Mouse (Mus musculus): ENCODE measurements around the gene Pdzrn3. TPM values are rescaled to one million over a fixed set of nuclear protein-coding genes. Genes with fewer than 3 reads are reported as not detected.

Gene Pdzrn3
- polyA plus RNA-seq (2015; fragmentation: Nextera tagmentation; extraction: Ambion mirVana) = 20.2 and 22.4 TPM in 2 replicates

DNA sequence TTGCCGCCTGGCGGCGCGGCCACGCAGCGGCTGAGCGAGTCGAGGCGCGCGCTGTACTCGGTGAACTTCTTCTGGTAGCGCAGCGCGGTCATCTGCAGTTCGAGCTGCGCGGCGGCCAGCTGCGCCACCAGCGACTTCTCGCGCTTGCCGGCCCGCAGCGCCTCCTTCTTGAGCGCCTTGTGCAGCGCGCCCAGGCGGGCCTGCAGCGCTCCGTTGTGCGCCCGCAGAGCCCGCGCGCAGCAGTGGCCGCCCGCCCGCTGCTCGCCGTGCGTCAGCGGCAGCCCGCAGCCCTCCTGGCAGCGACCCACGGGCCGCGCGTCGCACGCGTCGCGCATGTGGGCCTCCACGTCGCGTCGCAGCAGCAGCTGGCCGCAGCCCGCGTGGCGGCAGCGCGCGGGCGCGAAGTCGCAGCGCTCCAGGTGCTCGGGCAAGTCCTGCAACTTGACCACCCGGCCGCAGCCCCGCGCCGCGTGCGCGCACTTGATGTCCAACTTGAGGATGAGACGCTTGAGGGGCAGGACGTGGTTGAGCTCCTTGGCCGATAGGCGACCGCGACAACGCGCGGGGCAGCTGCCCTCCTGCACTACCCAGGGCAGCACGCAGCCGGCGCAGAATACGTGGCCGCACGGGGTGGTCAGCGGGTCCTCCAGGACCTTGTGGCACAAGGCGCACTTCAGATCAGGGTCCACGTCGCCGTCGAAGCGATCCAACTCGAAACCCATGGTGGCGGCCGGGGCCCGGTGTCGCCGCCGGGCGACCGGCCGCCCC lies at the start of gene Pdzrn3:
Pdzrn3 (minus strand) TSS at position 731 of the 768 bp plus-strand sequence.
- WGBS = under 1% methylated on average over 94 of the region's 111 CpGs
- ATAC-seq (replicated peaks) = peak; percentile 82

DNA sequence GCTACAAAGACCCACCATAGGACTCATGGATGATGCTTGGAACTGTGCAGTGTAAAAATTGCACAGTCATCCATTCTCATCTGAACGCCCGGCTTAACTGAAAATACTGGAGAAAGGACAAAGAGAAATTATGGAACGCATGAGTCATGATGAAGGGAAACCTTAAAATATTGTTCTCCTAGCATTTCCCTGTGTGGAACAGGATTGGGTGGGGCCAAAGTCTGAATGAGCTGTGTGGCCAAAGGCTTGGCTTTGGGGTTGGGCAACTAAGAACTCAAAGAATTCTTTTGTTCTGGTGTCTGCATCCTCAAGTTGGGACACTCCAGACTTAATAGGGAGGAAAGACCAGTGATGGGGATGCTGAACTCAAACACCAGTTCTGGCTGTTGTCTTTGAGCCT lies 49.6 kb upstream of the Pdzrn3 start:
- 97% methylated on average over 3 of the region's 3 CpGs for WGBS
- no peak for ATAC-seq (replicated peaks)
- no peak overlapping the region for H3K4me3 ChIP-seq
- H3K27me3 ChIP-seq (replicated peaks) = no peaks in the 10 kb centered on the region
- H3K4me2 ChIP-seq = no peak overlapping the region
- H3K4me1 ChIP-seq = no peaks in the 10 kb centered on the region
- H3K9me3 ChIP-seq = no peaks in the 10 kb centered on the region
- H3K36me3 ChIP-seq (replicated peaks) = no peaks in the 10 kb centered on the region
- H3K9ac ChIP-seq = no peak overlapping the region
- no peak overlapping the region for H3K27ac ChIP-seq

More for the DNA sequence above, at the start of gene Pdzrn3:
- H3K4me1 ChIP-seq = peaks cover 28% of the 10 kb centered on the region
- no peaks in the 10 kb centered on the region for H3K9me3 ChIP-seq
- H3K36me3 ChIP-seq (replicated peaks) = no peaks in the 10 kb centered on the region
- H3K4me2 ChIP-seq = peak within 1 kb of the TSS; percentile 96
- peaks cover 31% of the 10 kb centered on the region for H3K27me3 ChIP-seq (replicated peaks)
- H3K27ac ChIP-seq = peak within 1 kb of the TSS; percentile 40; the same call in 1 of the 2 replicates
- peak within 1 kb of the TSS; percentile 33 for H3K9ac ChIP-seq
- peak within 1 kb of the TSS; percentile 47 for H3K4me3 ChIP-seq

DNA sequence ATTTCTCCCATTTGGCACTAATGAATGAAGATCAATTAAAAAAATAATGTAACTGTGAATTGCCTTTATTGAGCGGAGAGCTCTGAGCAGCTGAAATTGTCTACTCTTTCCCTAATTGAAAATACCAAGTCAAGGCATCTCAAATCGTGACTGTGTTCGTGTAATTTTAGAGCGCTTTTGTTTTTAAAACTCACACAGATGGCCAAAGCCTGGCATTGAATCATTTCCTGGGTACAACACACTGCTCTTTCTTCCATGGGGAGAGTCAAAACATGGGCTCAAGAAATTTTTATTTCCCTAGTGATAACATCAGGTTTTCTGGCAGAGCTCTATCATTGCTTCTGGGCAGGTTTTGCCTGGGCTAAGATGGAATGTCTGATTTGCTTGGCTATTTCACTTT lies 48.6 kb upstream of the Pdzrn3 start:
- no peak for ATAC-seq (replicated peaks)
- H3K36me3 ChIP-seq (replicated peaks) = no peaks in the 10 kb centered on the region
- H3K9me3 ChIP-seq = no peaks in the 10 kb centered on the region
- H3K4me2 ChIP-seq = no peak overlapping the region
- no peaks in the 10 kb centered on the region for H3K27me3 ChIP-seq (replicated peaks)
- H3K9ac ChIP-seq = no peak overlapping the region
- H3K27ac ChIP-seq = no peak overlapping the region
- H3K4me3 ChIP-seq = no peak overlapping the region
- H3K4me1 ChIP-seq = no peaks in the 10 kb centered on the region
- WGBS = 78% methylated on average over 4 of the region's 4 CpGs

DNA sequence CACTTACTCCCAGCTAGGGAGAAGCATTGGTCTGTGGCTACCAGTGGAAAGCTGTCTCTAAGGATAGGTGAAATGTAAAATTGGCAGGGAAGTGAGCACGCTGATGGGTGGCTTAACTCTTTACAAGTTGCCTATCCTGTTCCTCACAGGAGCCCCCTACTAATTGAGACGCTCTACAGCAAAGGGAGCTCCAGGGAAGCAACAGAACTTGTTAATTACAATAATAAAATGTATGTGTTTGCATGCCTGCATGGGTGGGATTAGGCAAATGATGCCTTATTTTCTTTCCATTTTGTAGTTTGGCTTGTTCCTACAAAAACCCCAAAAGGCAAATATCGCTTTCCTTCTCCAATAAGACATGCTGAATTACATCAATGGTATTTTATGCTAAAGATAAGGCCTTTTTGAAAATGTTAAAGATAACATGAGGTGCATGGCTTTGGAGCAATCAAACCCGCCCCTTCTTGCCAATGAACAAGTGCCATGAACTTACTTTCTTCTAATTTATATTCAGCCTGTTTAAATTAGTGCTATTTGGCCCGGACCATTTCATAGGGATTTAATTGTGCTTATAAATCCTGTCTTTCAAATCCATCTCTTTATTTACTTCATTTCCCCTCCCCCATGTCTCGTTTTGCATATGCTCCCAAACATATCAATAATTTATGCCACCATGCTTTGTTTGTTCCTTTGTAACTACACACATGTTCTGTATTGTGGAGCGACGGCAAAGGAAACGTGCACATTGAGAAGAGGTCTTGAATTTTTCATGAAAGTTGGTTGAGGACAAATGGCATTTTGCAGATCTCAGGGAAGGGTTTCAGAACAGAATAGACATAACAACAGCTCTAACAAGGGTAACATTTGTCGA lies 44.6 kb upstream of the Pdzrn3 start:
- Histone ChIP-seq H3K27ac (no peak overlapping the region), H3K9ac (no peak overlapping the region), H3K9me3 (no peaks in the 10 kb centered on the region), H3K4me3 (no peak overlapping the region), H3K4me2 (no peak overlapping the region), H3K36me3 (replicated peaks) (no peaks in the 10 kb centered on the region), H3K27me3 (replicated peaks) (no peaks in the 10 kb centered on the region), H3K4me1 (no peaks in the 10 kb centered on the region)
- ATAC-seq (replicated peaks) = no peak
- 39% methylated on average over 10 of the region's 10 CpGs for WGBS

DNA sequence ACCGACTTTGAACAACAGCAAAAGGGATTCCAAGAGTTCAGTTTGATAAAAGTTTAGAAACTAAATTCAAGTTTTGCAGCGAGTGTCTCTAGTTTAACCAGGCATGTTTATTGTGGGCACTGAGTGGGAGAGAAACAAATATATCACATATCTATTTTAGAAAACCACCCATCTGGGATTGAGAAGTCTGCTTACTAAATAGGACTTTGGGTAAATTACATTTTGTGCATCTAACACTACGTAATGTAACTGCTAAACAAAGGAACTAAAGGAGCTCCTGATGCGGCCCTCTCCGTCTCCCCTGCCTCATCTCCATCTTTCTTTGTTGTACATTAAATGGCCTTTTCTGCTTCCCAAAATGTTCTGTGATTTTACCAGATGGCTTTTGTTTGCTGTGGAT lies 40.5 kb upstream of the Pdzrn3 start:
- H3K36me3 ChIP-seq (replicated peaks) = no peaks in the 10 kb centered on the region
- no peak overlapping the region for H3K9ac ChIP-seq
- no peak overlapping the region for H3K4me2 ChIP-seq
- 80% methylated on average over 5 of the region's 5 CpGs for WGBS
- H3K4me3 ChIP-seq = no peak overlapping the region
- H3K4me1 ChIP-seq = no peaks in the 10 kb centered on the region
- H3K27me3 ChIP-seq (replicated peaks) = no peaks in the 10 kb centered on the region
- H3K27ac ChIP-seq = no peak overlapping the region
- no peak for ATAC-seq (replicated peaks)
- H3K9me3 ChIP-seq = no peaks in the 10 kb centered on the region

DNA sequence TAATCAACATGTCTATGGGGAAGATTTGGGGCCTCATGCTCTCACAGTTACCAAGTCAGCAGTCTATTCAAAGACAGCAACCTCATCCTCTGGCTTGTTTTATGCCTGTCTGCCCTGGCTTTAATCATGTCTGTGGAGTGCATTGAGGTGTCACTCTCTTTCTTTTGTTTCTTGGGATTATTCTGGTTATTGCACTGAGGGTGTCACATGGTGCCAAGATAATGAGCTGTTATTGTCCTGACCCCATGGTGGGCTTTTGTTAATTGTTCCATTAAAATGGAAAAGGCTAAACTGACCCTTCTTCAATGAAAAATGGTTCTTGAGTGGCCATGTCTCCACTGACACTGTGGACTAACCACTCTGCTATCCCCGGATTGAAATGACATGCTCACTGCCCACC lies 34.0 kb upstream of the Pdzrn3 start:
- 22% methylated on average over 1 of the region's 1 CpGs for WGBS
- H3K4me2 ChIP-seq = no peak overlapping the region
- no peaks in the 10 kb centered on the region for H3K9me3 ChIP-seq
- no peak overlapping the region for H3K27ac ChIP-seq
- H3K27me3 ChIP-seq (replicated peaks) = no peaks in the 10 kb centered on the region
- no peaks in the 10 kb centered on the region for H3K36me3 ChIP-seq (replicated peaks)
- H3K9ac ChIP-seq = no peak overlapping the region
- ATAC-seq (replicated peaks) = no peak
- no peak overlapping the region for H3K4me3 ChIP-seq
- no peaks in the 10 kb centered on the region for H3K4me1 ChIP-seq

DNA sequence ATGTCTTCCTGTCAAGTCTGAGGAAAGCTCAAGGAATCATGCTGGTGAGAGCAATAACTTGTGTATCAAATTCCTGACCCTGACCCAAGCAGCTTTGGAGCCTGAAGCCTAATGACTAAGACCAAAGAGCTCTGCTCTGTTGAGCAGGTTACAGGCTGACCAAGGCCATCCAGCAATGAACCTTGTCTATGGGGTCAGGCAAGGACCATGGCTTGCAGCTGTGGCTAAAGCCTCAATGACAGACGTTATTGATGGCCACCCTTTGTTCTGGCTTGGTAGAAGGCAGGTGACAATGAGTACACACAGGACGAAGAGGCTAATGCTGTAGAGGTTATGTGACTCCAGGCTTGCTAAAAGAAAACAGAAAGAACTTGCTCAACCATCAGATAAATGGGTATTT lies 33.4 kb upstream of the Pdzrn3 start:
- Histone ChIP-seq H3K27ac (no peak overlapping the region), H3K4me1 (no peaks in the 10 kb centered on the region), H3K9ac (no peak overlapping the region), H3K4me2 (no peak overlapping the region), H3K9me3 (no peaks in the 10 kb centered on the region), H3K27me3 (replicated peaks) (no peaks in the 10 kb centered on the region), H3K36me3 (replicated peaks) (no peaks in the 10 kb centered on the region), H3K4me3 (no peak overlapping the region)
- WGBS = 17% methylated on average over 2 of the region's 2 CpGs
- no peak for ATAC-seq (replicated peaks)

DNA sequence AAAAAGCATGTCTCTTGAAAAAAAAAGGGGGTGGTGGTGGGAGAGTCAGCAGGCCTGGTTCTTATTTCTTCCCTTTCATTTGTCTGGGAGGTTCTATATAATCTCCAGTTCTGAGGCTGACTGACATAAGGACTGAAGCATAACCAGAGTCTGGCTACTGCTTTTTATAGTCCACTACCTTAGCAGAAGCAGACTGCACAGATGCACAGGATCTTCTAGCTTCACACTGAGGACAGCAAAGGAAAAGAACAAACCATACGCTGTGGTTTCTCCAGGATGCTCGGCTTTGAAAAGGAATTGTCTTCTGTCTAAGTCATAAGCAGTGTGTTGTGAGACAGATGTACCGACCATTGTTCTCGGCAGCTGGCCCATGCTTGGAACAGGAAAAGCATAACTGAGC lies 19.0 kb upstream of the Pdzrn3 start:
- Histone ChIP-seq H3K4me2 (no peak overlapping the region), H3K4me3 (no peak overlapping the region), H3K36me3 (replicated peaks) (no peaks in the 10 kb centered on the region), H3K9me3 (no peaks in the 10 kb centered on the region), H3K27me3 (replicated peaks) (no peaks in the 10 kb centered on the region), H3K4me1 (no peaks in the 10 kb centered on the region), H3K27ac (no peak overlapping the region), H3K9ac (no peak overlapping the region)
- 77% methylated on average over 4 of the region's 4 CpGs for WGBS
- no peak for ATAC-seq (replicated peaks)

DNA sequence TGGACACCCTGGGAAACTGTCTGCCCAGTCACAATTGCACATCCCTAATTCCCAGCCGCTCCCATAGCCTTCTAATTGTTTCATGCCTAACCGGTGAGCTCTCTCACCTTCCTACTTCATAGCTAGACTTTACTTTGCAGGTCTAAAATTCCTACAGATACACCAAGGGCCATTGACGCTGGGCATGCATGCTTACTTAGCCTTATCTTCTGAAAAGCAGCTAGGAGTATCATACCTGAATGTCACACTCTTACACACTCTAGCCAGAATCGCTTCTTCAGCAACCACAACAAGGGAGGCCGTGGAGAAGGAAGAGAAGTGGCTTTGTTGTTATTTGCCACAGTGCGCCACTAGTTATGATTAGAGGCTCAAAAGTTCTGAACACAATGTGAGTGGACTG lies 18.2 kb upstream of the Pdzrn3 start:
- no peaks in the 10 kb centered on the region for H3K36me3 ChIP-seq (replicated peaks)
- ATAC-seq (replicated peaks) = no peak
- no peaks in the 10 kb centered on the region for H3K9me3 ChIP-seq
- no peaks in the 10 kb centered on the region for H3K4me1 ChIP-seq
- no peaks in the 10 kb centered on the region for H3K27me3 ChIP-seq (replicated peaks)
- H3K4me3 ChIP-seq = no peak overlapping the region
- WGBS = 94% methylated on average over 6 of the region's 6 CpGs
- no peak overlapping the region for H3K27ac ChIP-seq
- no peak overlapping the region for H3K9ac ChIP-seq
- H3K4me2 ChIP-seq = no peak overlapping the region

DNA sequence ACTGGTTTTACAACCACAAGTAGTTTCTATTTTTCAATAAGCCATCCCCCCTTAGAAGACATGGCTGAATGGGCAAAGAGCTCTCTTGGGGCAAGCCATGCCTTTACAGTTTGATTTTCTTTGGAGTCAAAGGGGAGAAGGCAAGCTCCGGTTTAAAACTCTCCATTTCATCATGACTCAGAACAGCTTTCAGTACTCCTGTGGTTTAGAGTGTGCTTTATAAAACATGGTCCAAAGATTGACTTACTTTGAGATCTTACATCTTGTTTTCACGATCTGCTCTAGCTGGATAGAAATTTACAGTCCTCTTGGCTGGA lies 15.1 kb upstream of the Pdzrn3 start:
- whole genome bisulfite sequencing = 86% methylated on average over 2 of the region's 2 CpGs
- H3K4me1 ChIP-seq = no peaks in the 10 kb centered on the region
- H3K27me3 ChIP-seq (replicated peaks) = no peaks in the 10 kb centered on the region
- H3K4me2 ChIP-seq = no peak overlapping the region
- H3K27ac ChIP-seq = no peak overlapping the region
- no peak overlapping the region for H3K4me3 ChIP-seq
- no peak overlapping the region for H3K9ac ChIP-seq
- ATAC-seq (replicated peaks) = no peak
- H3K9me3 ChIP-seq = no peaks in the 10 kb centered on the region
- no peaks in the 10 kb centered on the region for H3K36me3 ChIP-seq (replicated peaks)

DNA sequence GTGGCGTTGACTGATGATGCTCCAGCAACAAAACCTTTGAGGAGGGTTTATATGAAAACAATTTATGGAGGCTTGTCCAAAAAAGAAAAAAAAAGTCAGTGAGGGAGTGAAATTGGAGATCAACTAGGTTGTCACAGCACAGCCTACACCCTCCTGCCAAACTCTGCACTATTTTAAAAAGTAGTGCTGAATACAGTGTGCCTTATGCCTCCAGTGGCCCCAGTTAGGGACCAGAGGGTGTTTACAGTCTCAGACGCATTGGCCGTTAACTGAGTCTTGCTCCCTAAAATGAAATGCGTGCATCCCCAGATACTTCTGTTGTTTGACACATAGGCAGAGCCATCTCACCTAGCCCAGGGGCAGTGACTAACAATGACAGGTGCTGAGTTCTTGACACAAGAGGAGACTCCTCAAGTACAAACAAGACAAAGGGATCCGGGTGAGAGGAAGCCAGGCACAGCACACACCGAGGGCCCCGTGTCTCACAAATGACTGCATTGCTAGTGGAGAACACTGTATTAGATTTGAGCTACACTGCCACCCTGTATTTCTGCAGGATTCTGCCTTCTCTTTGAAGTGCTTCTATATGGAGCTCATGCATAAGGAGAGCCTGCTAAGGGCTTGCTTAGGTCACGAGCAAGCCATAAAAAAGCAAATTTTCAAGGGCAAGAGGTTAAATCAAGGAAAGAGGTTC lies 14.6 kb upstream of the Pdzrn3 start:
- Histone ChIP-seq H3K9me3 (no peaks in the 10 kb centered on the region), H3K4me2 (no peak overlapping the region), H3K27ac (no peak overlapping the region), H3K36me3 (replicated peaks) (no peaks in the 10 kb centered on the region), H3K4me1 (no peaks in the 10 kb centered on the region), H3K9ac (no peak overlapping the region), H3K27me3 (replicated peaks) (no peaks in the 10 kb centered on the region), H3K4me3 (no peak overlapping the region)
- WGBS = 76% methylated on average over 8 of the region's 8 CpGs
- ATAC-seq (replicated peaks) = no peak

DNA sequence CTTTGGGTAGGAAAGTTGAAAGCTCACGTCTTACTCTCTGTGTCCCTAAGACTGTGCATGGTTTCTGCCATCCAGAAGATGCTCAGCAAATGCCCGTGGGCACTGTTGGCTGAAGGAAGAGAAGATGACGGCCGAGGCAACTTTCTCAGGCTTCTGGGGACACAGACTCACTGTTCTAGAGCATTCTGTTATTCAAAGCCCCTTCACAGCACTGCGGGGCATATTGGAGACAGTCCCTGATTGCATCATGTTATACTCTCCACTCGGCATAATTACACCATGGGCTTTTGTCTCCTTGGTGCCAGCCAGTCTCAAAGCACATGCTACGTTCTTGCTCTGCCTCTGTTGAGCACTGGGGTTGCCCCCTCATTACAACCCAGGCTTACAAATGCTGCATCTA lies 7.8 kb upstream of the Pdzrn3 start:
- WGBS = 69% methylated on average over 7 of the region's 7 CpGs
- H3K4me3 ChIP-seq = no peak overlapping the region
- 0 out of 2 replicates have a peak, but pooled peaks cover 4% of the 10 kb centered on the region for H3K4me1 ChIP-seq
- no peaks in the 10 kb centered on the region for H3K9me3 ChIP-seq
- 0 out of 2 replicates have a peak, but pooled peaks cover 6% of the 10 kb centered on the region for H3K27me3 ChIP-seq (replicated peaks)
- 0 out of 2 replicates have a peak, but pooled peaks have one; percentile 37 for ATAC-seq (replicated peaks)
- no peak overlapping the region for H3K4me2 ChIP-seq
- H3K27ac ChIP-seq = no peak overlapping the region
- H3K36me3 ChIP-seq (replicated peaks) = no peaks in the 10 kb centered on the region
- no peak overlapping the region for H3K9ac ChIP-seq
